Mouse (Mus musculus): ENCODE data around the gene Fmnl2. TPM values are rescaled to one million over a fixed set of nuclear protein-coding genes. Genes with fewer than 3 reads are reported as not detected.

Fmnl2 gene
- polyA plus RNA-seq, 1 experiment = 3.9 TPM

DNA sequence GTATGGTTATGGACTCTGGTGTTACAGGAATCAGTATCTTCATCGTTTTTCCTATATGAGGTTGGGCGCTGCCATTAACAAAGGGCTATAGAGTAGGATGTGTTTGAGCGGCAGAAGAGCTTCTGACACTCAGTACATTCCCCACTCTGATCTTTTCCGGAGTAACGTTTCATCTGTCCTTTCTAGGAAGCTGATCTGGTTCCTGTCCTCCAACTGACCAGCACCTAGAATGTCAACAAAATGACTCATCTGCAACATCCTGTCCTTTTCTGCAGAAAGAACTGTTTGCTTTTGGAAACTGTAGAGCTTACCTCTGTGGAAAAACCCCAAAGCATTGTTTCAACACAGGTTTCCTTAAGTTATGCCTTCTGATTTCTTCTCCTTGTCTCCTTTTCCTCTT lies 60.4 kb downstream of the Fmnl2 start:
- Histone ChIP-seq H3K4me3 (ENCODE audit: insufficient read depth, low read depth, low read length) (no peak overlapping the region), H3K4me1 (ENCODE audit: control insufficient read depth, insufficient read depth, insufficient read length, low read length) (no peaks in the 10 kb centered on the region; the same call in 1 of the 2 replicates), H3K27ac (replicated peaks; ENCODE audit: low read depth, low read length) (no peak overlapping the region)

DNA sequence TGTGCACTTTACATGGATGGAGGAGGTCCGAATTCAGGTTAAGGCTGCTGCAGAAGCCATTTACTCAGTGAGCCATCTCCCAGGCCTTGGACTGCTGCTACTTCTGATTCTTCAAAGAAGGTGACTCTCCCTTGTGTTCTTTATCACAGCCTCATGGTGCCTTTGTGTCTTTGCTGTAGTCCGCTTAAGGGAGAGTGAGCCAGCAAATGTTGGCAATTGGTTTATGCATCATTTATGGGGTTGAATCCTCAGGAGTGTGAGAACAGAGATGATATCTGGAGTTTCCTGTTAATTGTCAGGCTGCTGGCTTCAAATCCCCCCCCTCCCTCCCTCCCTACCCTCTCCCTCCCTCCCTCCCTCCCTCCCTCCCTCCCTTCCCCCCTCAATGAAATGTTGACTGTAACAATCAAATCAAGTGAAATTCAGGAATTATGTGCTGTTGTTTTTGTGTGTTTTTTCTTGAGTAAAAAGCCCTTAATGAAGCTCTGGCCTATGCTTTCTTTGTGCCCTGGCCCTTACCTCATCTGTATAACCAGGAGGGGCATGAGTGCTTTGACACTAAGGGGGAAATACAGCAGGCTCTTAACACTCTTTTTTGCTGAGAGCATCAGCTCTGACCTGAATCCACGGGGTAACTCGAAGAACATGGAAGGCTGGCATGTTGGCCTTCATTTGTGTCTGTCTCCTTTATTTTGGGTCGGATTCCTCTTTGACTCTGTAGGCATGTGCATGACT lies 63.2 kb downstream of the Fmnl2 start:
- Histone ChIP-seq H3K27ac (replicated peaks; ENCODE audit: low read depth, low read length) (no peak overlapping the region), H3K4me1 (ENCODE audit: control insufficient read depth, insufficient read depth, insufficient read length, low read length) (no peaks in the 10 kb centered on the region; the same call in 1 of the 2 replicates), H3K4me3 (ENCODE audit: insufficient read depth, low read depth, low read length) (no peak overlapping the region)

DNA sequence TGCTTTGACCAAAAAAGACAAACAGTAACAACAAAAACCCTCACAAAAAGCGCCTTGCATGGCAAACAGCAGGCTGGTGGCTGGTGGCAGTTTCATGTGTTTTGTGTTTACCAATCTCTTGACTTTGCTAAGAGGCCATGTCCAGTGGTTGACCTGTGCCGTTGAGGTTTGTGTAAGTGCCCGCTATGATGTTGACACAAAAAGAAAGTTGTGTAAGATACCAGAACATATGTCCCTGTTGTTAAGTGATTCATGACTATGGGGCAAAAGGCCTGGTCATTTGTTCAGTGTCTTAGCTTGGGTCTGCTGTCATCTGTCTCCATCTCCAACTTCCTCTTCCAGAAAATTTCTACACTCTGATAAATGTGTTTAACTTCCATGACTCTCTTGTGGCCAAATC lies 67.4 kb downstream of the Fmnl2 start:
- Histone ChIP-seq H3K4me3 (ENCODE audit: insufficient read depth, low read depth, low read length) (no peak overlapping the region), H3K27ac (replicated peaks; ENCODE audit: low read depth, low read length) (no peak overlapping the region), H3K4me1 (ENCODE audit: control insufficient read depth, insufficient read depth, insufficient read length, low read length) (no peaks in the 10 kb centered on the region; the same call in 1 of the 2 replicates)

DNA sequence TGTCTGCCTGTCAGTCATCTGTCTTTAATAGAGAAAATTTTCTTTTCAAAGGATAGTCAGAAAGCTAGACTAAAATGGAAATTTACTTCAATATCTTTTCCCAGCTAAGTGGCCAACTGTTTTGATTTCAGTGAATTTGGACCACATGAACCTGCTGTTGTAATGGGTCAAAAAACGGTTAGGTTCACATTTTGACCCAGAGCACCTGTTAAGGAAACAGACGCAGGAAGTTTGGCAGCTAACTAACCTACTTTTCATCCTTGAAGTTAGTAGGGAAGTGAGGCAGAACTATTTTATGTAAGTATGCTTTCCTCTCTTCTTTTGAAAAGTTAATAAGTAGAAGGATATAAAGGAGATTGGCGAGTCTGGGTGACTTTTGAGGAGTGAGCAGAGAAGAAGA lies 69.7 kb downstream of the Fmnl2 start:
- Histone ChIP-seq H3K27ac (replicated peaks; ENCODE audit: low read depth, low read length) (no peak overlapping the region), H3K4me1 (ENCODE audit: control insufficient read depth, insufficient read depth, insufficient read length, low read length) (0 out of 2 replicates have a peak, but pooled peaks cover 3% of the 10 kb centered on the region)

DNA sequence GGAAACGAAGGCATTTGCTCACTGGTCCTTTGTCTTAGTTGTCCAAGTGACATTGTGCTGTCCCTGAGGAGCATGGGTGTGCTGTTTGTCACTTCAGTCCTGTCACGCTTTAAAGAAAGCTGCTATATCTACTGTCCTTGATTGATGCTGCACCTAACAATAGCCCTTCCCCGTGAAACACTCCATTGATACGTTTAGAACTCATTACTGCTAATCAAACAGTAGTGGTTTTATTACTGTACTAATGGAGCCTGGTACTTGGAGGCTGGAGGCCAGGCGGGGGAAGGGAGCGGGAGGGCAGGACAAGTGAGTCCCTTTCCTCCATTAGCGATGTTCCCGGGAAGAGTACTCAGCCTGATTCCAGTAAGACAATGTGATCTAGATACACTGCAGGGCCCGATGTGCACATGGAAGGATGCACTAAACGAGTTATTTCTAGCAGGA lies 70.2 kb downstream of the Fmnl2 start:
- H3K4me1 ChIP-seq (ENCODE audit: control insufficient read depth, insufficient read depth, insufficient read length, low read length) = 0 out of 2 replicates have a peak, but pooled peaks cover 3% of the 10 kb centered on the region
- H3K4me3 ChIP-seq (ENCODE audit: insufficient read depth, low read depth, low read length) = no peak overlapping the region
- H3K27ac ChIP-seq (replicated peaks; ENCODE audit: low read depth, low read length) = no peak overlapping the region

More for the DNA sequence above, 69.7 kb downstream of the Fmnl2 start:
- no peak overlapping the region for H3K4me3 ChIP-seq (ENCODE audit: insufficient read depth, low read depth, low read length)

DNA sequence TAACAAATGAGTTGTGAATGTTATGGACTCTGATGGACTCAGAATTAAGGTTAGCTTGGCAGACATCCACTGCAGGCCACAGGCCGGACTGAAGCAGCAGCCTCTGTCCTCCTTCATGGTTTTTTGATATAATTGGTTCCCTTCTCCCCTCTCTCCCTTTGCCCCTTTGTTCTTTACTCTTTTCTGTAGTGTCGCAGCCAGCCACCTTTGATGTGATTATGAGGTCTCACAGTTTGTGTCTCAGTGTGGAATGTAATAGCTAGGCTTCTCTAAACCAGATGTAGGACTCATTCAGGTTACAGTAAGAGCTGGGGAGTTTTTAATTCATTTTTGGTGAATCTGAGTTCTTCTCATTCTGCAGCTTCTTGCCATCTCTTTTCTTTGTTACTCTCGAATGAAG lies 70.7 kb downstream of the Fmnl2 start:
- Histone ChIP-seq H3K4me3 (ENCODE audit: insufficient read depth, low read depth, low read length) (no peak overlapping the region), H3K4me1 (ENCODE audit: control insufficient read depth, insufficient read depth, insufficient read length, low read length) (0 out of 2 replicates have a peak, but pooled peaks cover 3% of the 10 kb centered on the region), H3K27ac (replicated peaks; ENCODE audit: low read depth, low read length) (no peak overlapping the region)

DNA sequence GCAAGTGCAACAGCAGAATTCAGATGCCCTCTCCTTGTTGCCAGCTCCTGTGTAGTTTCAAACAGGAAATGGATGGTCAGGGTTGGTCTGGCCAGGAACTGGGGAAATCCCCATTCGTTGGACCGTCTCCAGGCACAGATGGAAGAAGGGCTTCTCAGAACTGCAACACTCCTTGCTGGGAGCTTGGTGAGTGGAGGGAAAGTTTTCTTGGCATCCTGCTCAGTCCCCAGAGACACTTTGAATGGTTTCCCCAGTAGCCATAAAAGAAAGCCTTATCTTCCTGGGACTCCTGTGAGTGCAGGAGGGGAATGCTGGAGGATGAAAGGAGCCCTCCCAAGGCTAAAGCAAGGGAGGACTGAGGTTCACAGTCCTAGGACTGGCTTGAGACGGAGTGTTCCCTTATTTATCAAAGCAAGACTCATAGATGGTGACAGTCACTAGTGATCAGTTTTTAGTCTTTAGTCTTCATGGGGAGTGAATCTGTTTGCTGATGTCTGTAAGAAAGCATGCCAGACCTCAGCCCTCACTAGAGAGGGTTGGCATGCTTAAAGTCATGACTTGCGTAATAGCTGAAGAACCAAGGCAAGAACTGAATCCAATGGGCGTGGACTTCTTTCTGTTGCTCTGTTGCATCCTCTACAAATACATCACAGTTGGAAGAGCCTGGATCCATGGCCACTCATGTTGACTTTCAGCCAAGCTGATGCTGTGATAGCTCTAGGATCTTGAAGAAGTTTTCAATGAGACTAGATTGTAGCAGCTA lies 72.6 kb downstream of the Fmnl2 start:
- Histone ChIP-seq H3K4me3 (ENCODE audit: insufficient read depth, low read depth, low read length) (no peak overlapping the region), H3K27ac (replicated peaks; ENCODE audit: low read depth, low read length) (no peak overlapping the region), H3K4me1 (ENCODE audit: control insufficient read depth, insufficient read depth, insufficient read length, low read length) (0 out of 2 replicates have a peak, but pooled peaks cover 3% of the 10 kb centered on the region)

DNA sequence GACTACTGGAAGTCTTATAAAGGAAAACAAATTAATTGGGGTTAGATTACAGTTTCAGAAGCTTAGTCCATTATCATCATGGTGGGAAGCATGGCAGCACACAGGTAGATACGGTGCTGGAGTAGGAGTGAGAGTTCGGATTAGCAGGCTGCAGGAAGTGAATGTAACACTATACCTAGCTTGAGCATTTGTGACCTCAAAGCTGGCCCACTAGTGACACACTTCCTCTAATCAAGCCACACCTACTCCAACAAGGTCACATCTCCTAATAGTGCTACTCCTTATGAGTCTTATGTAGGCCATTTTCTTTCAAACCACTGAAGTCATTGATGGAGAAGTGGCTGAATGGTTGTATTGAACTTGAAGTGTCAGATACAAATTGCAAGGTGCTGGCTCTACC lies 73.7 kb downstream of the Fmnl2 start:
- H3K27ac ChIP-seq (replicated peaks; ENCODE audit: low read depth, low read length) = no peak overlapping the region
- no peak overlapping the region for H3K4me3 ChIP-seq (ENCODE audit: insufficient read depth, low read depth, low read length)

DNA sequence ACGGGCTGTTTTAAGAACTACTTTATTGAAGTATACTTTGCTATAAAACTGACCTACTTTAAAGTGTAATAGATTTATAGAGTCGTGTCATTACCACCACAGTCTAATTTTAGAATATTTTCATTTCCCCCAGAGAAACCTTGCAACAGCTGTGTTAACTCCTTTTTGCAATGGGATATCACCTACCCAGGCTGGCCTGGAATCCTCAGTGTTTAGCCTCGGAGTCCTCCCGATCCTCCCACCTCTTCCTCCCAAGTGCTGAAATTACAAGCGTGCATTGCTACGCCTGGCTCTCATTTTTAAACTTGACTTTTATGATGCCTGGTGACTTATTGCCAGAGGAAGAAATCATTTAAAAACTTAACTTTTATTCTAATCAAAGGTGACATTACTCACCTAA lies 78.2 kb downstream of the Fmnl2 start:
- Histone ChIP-seq H3K27ac (replicated peaks; ENCODE audit: low read depth, low read length) (no peak overlapping the region), H3K4me3 (ENCODE audit: insufficient read depth, low read depth, low read length) (no peak overlapping the region)

More for the DNA sequence above, 73.7 kb downstream of the Fmnl2 start:
- 0 out of 2 replicates have a peak, but pooled peaks cover 3% of the 10 kb centered on the region for H3K4me1 ChIP-seq (ENCODE audit: control insufficient read depth, insufficient read depth, insufficient read length, low read length)

DNA sequence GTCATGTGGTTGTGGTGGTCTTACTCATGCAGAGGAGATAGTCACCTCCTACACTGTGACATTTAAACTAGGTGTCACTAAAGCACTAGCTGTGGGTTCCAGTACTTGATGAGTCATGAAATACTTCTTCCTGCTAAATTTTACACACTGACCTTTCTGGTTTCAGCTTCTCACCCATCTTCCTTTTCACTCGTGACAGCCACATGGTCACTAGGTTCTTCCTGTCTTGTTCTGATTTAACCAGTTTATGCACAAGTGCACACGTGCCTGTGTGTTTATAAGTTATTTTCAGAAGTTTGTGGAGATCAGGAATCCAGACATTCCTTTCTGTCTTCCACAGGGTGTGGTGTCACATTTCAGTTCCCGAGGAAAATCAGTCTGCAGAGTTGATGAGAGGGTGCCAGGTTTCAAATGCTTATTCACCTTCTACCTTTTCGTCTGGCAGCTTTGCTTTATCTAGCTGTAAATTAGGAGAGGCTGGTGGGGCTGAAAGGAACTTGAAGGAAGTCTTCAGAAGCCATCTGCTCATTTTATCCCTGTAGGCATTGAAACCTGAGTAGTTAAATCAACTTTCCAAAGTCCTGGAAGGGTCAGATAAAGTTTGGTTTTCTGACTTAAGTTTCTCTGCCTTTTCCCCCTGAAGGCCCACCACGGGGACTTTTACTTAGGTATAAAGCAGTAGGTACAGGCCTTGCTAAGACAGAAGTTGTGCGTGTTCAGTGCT lies 80.9 kb downstream of the Fmnl2 start:
- Histone ChIP-seq H3K4me3 (ENCODE audit: insufficient read depth, low read depth, low read length) (no peak overlapping the region), H3K4me1 (ENCODE audit: control insufficient read depth, insufficient read depth, insufficient read length, low read length) (peaks cover 6% of the 10 kb centered on the region; the same call in 1 of the 2 replicates), H3K27ac (replicated peaks; ENCODE audit: low read depth, low read length) (no peak overlapping the region)

More for the DNA sequence above, 78.2 kb downstream of the Fmnl2 start:
- H3K4me1 ChIP-seq (ENCODE audit: control insufficient read depth, insufficient read depth, insufficient read length, low read length) = peaks cover 3% of the 10 kb centered on the region; the same call in 1 of the 2 replicates

DNA sequence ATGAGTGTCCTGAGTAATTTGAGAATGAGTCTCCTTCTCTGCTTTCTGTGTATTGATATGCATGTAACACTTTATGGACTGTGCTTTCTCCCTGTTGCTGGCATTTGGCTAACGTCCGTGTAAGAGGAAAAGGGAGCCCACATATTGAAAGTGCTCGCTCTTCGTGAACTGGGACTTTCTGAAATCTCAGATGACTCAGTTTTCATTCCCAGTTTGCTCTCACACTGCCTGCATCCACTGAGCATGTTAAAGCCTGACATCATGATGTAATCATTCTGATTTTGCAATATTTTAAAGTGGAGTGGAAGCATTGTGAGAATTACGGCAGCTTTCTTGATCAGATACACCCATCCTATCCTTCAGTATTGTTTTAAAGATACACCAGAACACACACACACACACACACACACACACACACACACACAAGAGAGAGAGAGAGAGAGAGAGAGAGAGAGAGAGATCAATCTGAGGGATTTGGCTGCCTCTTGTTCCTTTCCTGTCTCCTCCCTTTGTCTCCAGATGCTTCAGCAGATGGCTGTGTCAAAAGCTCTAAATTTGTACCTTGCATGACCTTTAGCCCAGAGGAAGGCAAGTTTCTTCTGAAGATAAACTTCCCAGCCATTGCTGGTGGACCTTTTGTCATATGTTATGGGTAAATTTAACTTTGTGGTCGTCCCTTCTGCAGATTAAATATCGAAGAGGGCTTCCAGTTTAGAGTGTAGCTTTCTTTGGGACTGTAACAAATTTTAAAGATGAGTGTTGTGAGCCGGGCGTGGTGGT lies 86.2 kb downstream of the Fmnl2 start:
- H3K4me3 ChIP-seq (ENCODE audit: insufficient read depth, low read depth, low read length) = no peak overlapping the region
- peaks cover 7% of the 10 kb centered on the region; the same call in 1 of the 2 replicates for H3K4me1 ChIP-seq (ENCODE audit: control insufficient read depth, insufficient read depth, insufficient read length, low read length)
- 0 out of 2 replicates have a peak overlapping the region, but pooled peaks have one; percentile 11 for H3K27ac ChIP-seq (replicated peaks; ENCODE audit: low read depth, low read length)

DNA sequence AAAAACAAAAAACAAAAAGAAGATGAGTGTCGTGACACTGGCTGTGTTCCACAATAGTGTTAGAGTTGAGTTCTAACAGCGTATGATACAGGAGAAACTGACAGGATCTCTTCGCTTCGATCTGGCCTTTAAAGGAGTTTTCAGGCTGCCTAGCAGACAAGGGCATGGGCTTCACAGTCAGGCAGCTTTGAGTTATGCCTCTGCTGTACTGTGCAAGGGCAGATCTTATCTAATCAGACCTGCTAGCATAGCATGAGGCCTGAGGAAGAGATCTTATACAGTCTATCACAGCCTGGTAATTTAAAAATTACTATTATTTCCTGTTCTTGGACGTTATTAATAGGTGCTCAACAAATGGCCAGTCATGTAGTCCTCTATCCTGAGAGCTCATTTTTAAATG lies 86.9 kb downstream of the Fmnl2 start:
- peaks cover 7% of the 10 kb centered on the region; the same call in 1 of the 2 replicates for H3K4me1 ChIP-seq (ENCODE audit: control insufficient read depth, insufficient read depth, insufficient read length, low read length)
- no peak overlapping the region for H3K27ac ChIP-seq (replicated peaks; ENCODE audit: low read depth, low read length)
- H3K4me3 ChIP-seq (ENCODE audit: insufficient read depth, low read depth, low read length) = no peak overlapping the region

DNA sequence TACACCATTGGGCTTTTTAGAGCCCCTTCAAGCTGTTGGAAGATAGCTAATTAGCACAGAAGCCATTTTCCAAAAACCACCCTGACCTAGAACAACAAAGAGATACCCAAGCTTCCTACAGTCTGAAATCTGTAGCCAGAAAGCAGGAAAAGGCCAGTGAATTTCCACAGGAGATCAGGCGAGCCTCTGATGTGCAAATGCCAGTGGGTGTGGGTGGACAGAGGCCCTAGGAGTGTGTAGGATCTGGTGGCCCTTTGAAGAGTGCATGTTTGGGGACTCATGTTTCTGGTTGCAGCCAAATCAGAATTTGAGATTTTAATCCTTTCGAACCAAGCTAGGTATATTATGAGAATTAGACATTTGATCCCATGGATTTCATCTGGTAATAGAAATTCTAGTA lies 88.4 kb downstream of the Fmnl2 start:
- peaks cover 11% of the 10 kb centered on the region; the same call in 1 of the 2 replicates for H3K4me1 ChIP-seq (ENCODE audit: control insufficient read depth, insufficient read depth, insufficient read length, low read length)
- H3K27ac ChIP-seq (replicated peaks; ENCODE audit: low read depth, low read length) = no peak overlapping the region
- no peak overlapping the region for H3K4me3 ChIP-seq (ENCODE audit: insufficient read depth, low read depth, low read length)

DNA sequence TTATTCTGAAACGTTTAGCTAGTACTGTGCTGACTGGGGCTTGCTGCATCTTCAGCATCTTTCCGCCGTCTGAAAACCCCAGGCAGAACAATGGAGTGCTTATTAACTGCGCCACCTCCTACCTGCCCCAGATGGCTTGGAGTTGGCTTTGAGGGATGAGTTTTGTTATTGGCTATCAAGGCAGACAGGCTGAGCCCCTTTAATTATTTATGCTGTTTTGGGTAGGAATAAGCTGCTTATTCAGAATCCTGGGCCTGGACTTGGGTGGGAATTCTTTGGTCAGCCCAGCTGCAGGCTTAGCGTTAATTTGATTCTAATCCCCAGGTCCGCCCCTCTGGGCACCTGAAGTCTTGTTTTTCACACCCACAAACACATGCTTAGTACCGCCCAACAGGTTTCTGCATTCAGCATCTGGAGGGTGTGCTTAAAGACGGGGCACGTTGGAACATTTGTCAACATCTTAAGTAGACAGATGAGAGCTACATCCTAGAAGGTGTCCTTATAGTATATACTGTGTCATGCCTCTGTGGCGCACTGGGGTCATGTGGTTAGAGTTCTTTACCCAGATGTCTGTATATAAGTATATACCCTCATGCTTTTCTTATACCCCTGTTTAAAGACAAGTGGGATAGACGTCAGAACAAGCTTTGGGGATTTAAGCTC lies 89.0 kb downstream of the Fmnl2 start:
- H3K27ac ChIP-seq (replicated peaks; ENCODE audit: low read depth, low read length) = no peak overlapping the region
- no peak overlapping the region for H3K4me3 ChIP-seq (ENCODE audit: insufficient read depth, low read depth, low read length)
- peaks cover 11% of the 10 kb centered on the region; the same call in 1 of the 2 replicates for H3K4me1 ChIP-seq (ENCODE audit: control insufficient read depth, insufficient read depth, insufficient read length, low read length)

Data from brown adipose tissue, adult 24 weeks (tissue).